Mouse (Mus musculus) hindbrain, embryonic 13.5 days (tissue): ENCODE data around the gene Clock. TPM values are rescaled to one million over a fixed set of nuclear protein-coding genes. Genes with fewer than 3 reads are reported as not detected.

Source experiments
- ATAC-seq: fragments of 200-750 bp; cut with Nextera tagmentation; 2 replicates; pipeline ENCODE4 v1.8.0; 2017; ENCODE audit warnings: moderate TSS enrichment; ENCODE audit not compliant: low FRiP score
- H3K27ac ChIP-seq: fragments of 300-500 bp; sonication (generic); 2 replicates; pipeline ENCODE4 v1.5.1; 2015; ENCODE audit warnings: inconsistent platforms, mild to moderate bottlenecking, moderate library complexity
- H3K27me3 ChIP-seq: fragments of 300-500 bp; sonication (generic); 2 replicates; pipeline ENCODE4 v1.6.1; 2015; ENCODE audit warnings: mild to moderate bottlenecking, inconsistent platforms
- H3K36me3 ChIP-seq: fragments of 300-500 bp; sonication (generic); 2 replicates; pipeline ENCODE4 v1.6.1; 2015; ENCODE audit warnings: mild to moderate bottlenecking, inconsistent platforms
- H3K4me1 ChIP-seq: fragments of 300-500 bp; sonication (generic); replicated peaks from 2 replicates; pipeline ENCODE4 v1.6.1; 2015; ENCODE audit warnings: inconsistent platforms
- H3K4me2 ChIP-seq: fragments of 300-500 bp; sonication (generic); 2 replicates; pipeline ENCODE4 v1.6.1; 2015; ENCODE audit warnings: inconsistent platforms, mild to moderate bottlenecking, moderate library complexity
- H3K4me3 ChIP-seq: fragments of 300-500 bp; sonication (generic); 2 replicates; pipeline ENCODE4 v1.5.1; 2015; ENCODE audit warnings: mild to moderate bottlenecking, inconsistent platforms
- H3K9ac ChIP-seq: fragments of 300-500 bp; sonication (generic); 2 replicates; pipeline ENCODE4 v1.6.1; 2015; ENCODE audit warnings: mild to moderate bottlenecking, inconsistent platforms
- H3K9me3 ChIP-seq: fragments of 300-500 bp; sonication (generic); 2 replicates; pipeline ENCODE4 v1.6.1; 2016; ENCODE audit warnings: inconsistent platforms
- WGBS: fragments of 180-500 bp; shearing (Covaris S2); methylation state at CpG from one replicate; pipeline ENCODE4 v1.1.7; 2015; 5-methylcytosine and 5-hydroxymethylcytosine counted together
- polyA plus RNA-seq: library from polyadenylated mRNA; unstranded; fragments of >200 nt; fragmentation: Nextera tagmentation; extraction: Ambion mirVana; gene quantifications from 2 replicates; pipeline ENCODE4 v1.2.1, GENCODE M21; 2015

Clock gene
- polyA plus RNA-seq, 1 experiment from 2014 or later, result 15.6 TPM

- Histone ChIP-seq H3K9me3 (no peaks in the 10 kb centered on the region; the same call in 1 of the 2 replicates), H3K4me3 (no peak overlapping the region), H3K36me3 (no peaks in the 10 kb centered on the region), H3K27me3 (no peaks in the 10 kb centered on the region), H3K4me1 (no peaks in the 10 kb centered on the region), H3K27ac (no peak overlapping the region), H3K9ac (no peak overlapping the region), H3K4me2 (no peak overlapping the region)
- 79% methylated on average over 4 of the region's 4 CpGs for WGBS
- ATAC-seq, result no peak
These were observed 134.1 kb downstream of the Clock start for GRCm38 (mm10) chr5:76170522-76170921.

DNA sequence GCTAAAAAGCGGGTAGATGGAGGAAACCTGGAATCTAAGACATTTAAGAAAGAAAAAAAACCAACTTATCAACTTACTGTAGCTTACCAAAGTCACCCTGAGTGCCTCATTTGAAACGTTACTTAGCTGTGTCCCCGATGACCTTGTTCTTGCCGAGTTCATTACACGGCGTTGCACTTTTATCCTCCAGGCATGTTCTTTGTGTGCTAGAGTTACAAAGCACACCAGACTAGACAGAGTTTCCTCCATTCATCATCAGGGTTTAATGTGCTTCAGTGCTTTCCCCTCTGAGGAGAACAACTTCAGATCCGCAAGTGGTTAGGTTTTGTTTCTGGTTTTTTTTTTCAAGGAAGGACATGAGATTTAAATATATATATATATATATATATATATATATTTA lies 139.8 kb downstream of the Clock start:
- no peaks in the 10 kb centered on the region; the same call in 1 of the 2 replicates for H3K9me3 ChIP-seq
- WGBS, result 59% methylated on average over 7 of the region's 7 CpGs
- no peak for ATAC-seq

DNA sequence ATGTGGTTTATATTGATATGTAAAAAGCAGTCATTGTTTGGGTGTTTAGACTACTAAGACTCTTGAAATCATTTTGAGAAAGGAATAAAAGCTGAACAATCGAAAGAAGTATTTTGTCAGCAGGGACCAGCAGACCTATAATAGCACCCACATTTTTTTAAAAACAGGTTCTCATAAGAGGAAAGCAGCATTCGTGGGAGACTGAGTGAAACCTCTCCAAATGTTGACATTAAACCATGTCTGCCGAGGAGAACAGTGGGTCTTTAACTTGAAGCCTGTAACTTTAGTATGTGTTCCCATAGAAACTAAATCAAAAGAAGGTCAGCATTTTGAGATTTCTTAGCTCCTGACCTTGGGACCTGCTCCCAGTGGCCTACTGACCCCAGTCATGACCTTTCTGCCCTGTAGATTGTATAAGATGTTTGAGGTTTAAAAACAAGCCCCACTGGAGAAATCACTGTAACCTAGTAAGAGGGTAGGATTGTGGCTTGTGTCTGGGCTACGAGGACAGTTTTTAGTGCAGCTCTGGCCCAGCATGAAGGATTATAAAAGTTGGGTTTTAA lies 140.7 kb downstream of the Clock start:
- no peak overlapping the region for H3K27ac ChIP-seq
- ATAC-seq, result no peak
- 47% methylated on average over 4 of the region's 4 CpGs for WGBS

More for the DNA sequence above, 139.8 kb downstream of the Clock start:
- H3K27ac ChIP-seq, result no peak overlapping the region
- no peak overlapping the region for H3K4me3 ChIP-seq
- no peak overlapping the region for H3K4me2 ChIP-seq
- no peak overlapping the region for H3K9ac ChIP-seq
- no peaks in the 10 kb centered on the region for H3K27me3 ChIP-seq
- no peaks in the 10 kb centered on the region for H3K4me1 ChIP-seq
- H3K36me3 ChIP-seq, result no peaks in the 10 kb centered on the region

GRCm38 (mm10) chr5:76162926-76163325 lies 141.7 kb downstream of the Clock start:
- no peak for ATAC-seq
- 92% methylated on average over 5 of the region's 5 CpGs for WGBS
- Histone ChIP-seq H3K4me3 (no peak overlapping the region), H3K9me3 (no peaks in the 10 kb centered on the region; the same call in 1 of the 2 replicates), H3K27ac (no peak overlapping the region), H3K4me2 (no peak overlapping the region), H3K27me3 (no peaks in the 10 kb centered on the region), H3K4me1 (no peaks in the 10 kb centered on the region), H3K36me3 (no peaks in the 10 kb centered on the region), H3K9ac (no peak overlapping the region)

More for the DNA sequence above, 140.7 kb downstream of the Clock start:
- Histone ChIP-seq H3K36me3 (no peaks in the 10 kb centered on the region), H3K4me2 (no peak overlapping the region), H3K9me3 (no peaks in the 10 kb centered on the region; the same call in 1 of the 2 replicates), H3K9ac (no peak overlapping the region), H3K27me3 (no peaks in the 10 kb centered on the region), H3K4me3 (no peak overlapping the region), H3K4me1 (no peaks in the 10 kb centered on the region)

DNA sequence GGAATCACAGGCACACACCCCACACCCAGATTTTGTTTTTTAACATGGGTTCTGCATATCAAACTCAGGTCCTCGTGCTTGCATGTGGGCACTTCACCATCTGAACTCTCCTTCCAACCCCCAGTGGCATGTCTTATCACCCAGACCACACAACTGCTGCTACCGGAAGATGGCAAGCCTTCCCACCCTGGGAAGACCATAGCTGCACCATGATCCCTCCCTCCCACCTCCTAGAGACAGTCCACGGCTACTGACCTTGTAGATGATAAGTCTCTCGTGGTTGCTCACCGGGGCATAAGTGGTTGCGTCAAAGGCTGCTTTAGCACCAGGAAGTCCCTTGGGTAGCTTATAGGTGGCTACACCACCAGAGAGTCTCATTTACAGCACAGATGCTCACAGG lies 143.1 kb downstream of the Clock start:
- no peak for ATAC-seq
- no peak overlapping the region for H3K4me2 ChIP-seq
- no peak overlapping the region for H3K4me3 ChIP-seq
- no peak overlapping the region for H3K9ac ChIP-seq
- H3K36me3 ChIP-seq, result no peaks in the 10 kb centered on the region
- 87% methylated on average over 6 of the region's 6 CpGs for WGBS
- H3K4me1 ChIP-seq, result no peaks in the 10 kb centered on the region
- H3K27me3 ChIP-seq, result no peaks in the 10 kb centered on the region
- no peak overlapping the region for H3K27ac ChIP-seq
- no peaks in the 10 kb centered on the region for H3K9me3 ChIP-seq

DNA sequence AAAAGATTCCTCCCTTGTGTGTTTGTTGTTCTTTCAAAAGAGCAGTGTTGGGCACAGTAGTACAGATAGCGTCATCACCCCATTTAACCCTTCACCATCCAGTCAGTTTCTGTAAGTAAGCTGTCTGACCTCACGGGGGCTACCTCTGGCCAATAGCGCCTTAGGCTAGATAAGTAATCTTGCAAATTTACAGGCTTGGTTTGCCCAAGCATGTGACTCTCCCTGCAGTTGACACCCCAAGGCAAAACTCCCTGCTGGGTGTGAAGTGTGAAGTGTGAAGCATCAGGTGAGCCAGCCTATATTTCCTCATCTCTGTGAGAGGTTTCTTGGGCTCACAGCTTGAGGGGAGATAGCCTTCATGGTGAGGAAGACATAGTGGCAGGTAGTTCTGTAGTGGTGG lies 144.5 kb downstream of the Clock start:
- 78% methylated on average over 3 of the region's 3 CpGs for WGBS
- H3K9ac ChIP-seq, result no peak overlapping the region
- H3K4me2 ChIP-seq, result no peak overlapping the region
- H3K4me1 ChIP-seq, result no peaks in the 10 kb centered on the region
- H3K27ac ChIP-seq, result no peak overlapping the region
- H3K4me3 ChIP-seq, result no peak overlapping the region
- no peaks in the 10 kb centered on the region for H3K9me3 ChIP-seq
- peaks cover 13% of the 10 kb centered on the region for H3K36me3 ChIP-seq
- no peak for ATAC-seq
- no peaks in the 10 kb centered on the region for H3K27me3 ChIP-seq

Other genes starting within 250 kb of the Clock start
- gene Srd5a3, start 164.5 kb downstream of the Clock start, polyA plus RNA-seq, result 17.1 and 18.1 TPM in 2 replicates
- 52.3 and 56.3 TPM in 2 replicates for gene Tmem165, start 120.9 kb downstream of the Clock start, polyA plus RNA-seq
- not detected in 2 replicates for gene Pdcl2, start 26.4 kb upstream of the Clock start, polyA plus RNA-seq
- gene Nmu, start 59.0 kb upstream of the Clock start, polyA plus RNA-seq, result 0.56 and 1.5 TPM in 2 replicates
- gene Gm7271, start 179.2 kb upstream of the Clock start, polyA plus RNA-seq, result 1.8 and 2.4 TPM in 2 replicates
- gene Exoc1, start 224.5 kb upstream of the Clock start, polyA plus RNA-seq, result 56.6 and 57.1 TPM in 2 replicates